Mouse (Mus musculus) bone marrow, adult 2 months (tissue): ENCODE data around the gene Fgfr2.

Experiments used
- CTCF ChIP-seq: fragments of 200-500 bp; IDR thresholded peaks from 2 replicates; pipeline ENCODE4 v1.5.1; 2011; ENCODE audit warnings: low read length, control low read depth; ENCODE audit not compliant: control insufficient read depth, insufficient read depth
- POLR2A ChIP-seq: fragments of 200-500 bp; IDR thresholded peaks from 2 replicates; pipeline ENCODE4 v1.6.1; 2011; ENCODE audit warnings: low read depth, mild to moderate bottlenecking, control low read depth, low read length, borderline replicate concordance; ENCODE audit not compliant: control insufficient read depth

DNA sequence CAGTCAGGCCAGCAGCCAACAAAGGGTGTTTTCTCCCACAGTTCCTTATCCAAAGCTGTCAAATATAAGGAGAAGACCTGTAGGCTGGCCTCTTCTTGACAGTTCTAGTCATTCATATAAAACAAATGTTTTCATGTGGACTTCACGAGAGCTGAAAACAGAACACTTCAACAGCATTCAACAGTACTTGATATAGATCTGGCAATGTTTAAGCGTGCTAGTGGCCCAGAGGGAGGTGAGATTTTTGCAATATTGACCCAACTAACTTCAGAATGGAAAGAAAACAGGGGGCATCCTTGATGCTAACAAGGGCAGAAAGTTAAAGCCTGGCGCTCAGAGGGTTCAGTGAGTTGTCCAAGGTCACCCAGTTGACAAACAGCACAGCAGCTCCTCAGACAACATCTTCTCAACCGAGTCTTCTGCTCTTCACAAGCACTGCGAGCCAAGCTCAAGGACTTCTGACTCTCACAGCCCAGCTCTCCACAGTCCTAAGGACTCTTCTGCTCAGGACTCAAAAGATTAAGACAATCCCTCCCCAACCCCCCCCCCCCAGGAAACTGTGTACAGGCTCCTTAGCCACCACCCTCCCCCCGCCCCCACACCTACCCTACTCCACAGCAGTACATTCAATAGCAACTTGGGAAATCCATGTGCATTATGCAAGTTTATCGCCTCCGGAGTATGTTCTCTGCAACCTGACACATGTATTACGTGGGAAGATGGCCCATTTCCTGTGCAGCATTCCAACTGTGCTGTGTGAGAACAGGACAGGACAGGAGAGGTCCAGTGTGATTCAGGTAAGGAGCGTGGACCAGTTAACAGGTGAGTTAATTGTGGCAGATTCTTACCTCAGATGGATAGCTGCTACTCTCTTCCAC lies 703.5 kb downstream of the Fgfr2 start:
- no peak for TF ChIP-seq CTCF
- no peak for TF ChIP-seq POLR2A
